Mouse (Mus musculus) lung, embryonic 15.5 days (tissue): ENCODE measurements around the gene Pabpn1. TPM values are rescaled to one million over a fixed set of nuclear protein-coding genes. Genes with fewer than 3 reads are reported as not detected.
A peak's percentile ranks its signal among the peaks of the same experiment; 100 is the strongest.

ENCODE experiments used
- ATAC-seq: fragments of 200-750 bp; cut with Nextera tagmentation; 2 replicates; pipeline ENCODE4 v1.8.0; 2017; ENCODE audit warnings: moderate number of reproducible peaks, borderline replicate concordance; ENCODE audit not compliant: low FRiP score, low TSS enrichment; ENCODE audit errors: extremely low read depth
- H3K27ac ChIP-seq: fragments of 300-500 bp; sonication (generic); 2 replicates; pipeline ENCODE4 v1.5.1; 2015; ENCODE audit warnings: moderate library complexity, mild to moderate bottlenecking, inconsistent platforms
- H3K27me3 ChIP-seq: fragments of 300-500 bp; sonication (generic); 2 replicates; pipeline ENCODE4 v1.6.1; 2015; ENCODE audit warnings: inconsistent platforms
- H3K36me3 ChIP-seq: fragments of 300-500 bp; sonication (generic); 2 replicates; pipeline ENCODE4 v1.6.1; 2015; ENCODE audit warnings: inconsistent platforms
- H3K4me1 ChIP-seq: fragments of 300-500 bp; sonication (generic); 2 replicates; pipeline ENCODE4 v1.6.1; 2015; ENCODE audit warnings: inconsistent platforms
- H3K4me2 ChIP-seq: fragments of 300-500 bp; sonication (generic); 2 replicates; pipeline ENCODE4 v1.6.1; 2015; ENCODE audit warnings: inconsistent platforms, mild to moderate bottlenecking, moderate library complexity
- H3K4me3 ChIP-seq: fragments of 300-500 bp; sonication (generic); 2 replicates; pipeline ENCODE4 v1.5.1; 2015; ENCODE audit warnings: mild to moderate bottlenecking, inconsistent platforms
- H3K9ac ChIP-seq: fragments of 300-500 bp; sonication (generic); 2 replicates; pipeline ENCODE4 v1.6.1; 2015; ENCODE audit warnings: inconsistent platforms
- H3K9me3 ChIP-seq: fragments of 300-500 bp; sonication (generic); 2 replicates; pipeline ENCODE4 v1.6.1; 2016; ENCODE audit warnings: inconsistent platforms
- WGBS: fragments of 180-500 bp; shearing (Covaris S2); methylation state at CpG from one replicate; pipeline ENCODE4 v1.1.7; 2015; 5-methylcytosine and 5-hydroxymethylcytosine counted together
- polyA plus RNA-seq: library from polyadenylated mRNA; unstranded; fragments of >200 nt; fragmentation: Nextera tagmentation; extraction: Ambion mirVana; gene quantifications from 2 replicates; pipeline ENCODE4 v1.2.1, GENCODE M21; 2015

Pabpn1 gene
- polyA plus RNA-seq, result 102 and 109 TPM in 2 replicates

GRCm38 (mm10) chr14:54892200-54892599, at the start of gene Pabpn1:
Gene Pabpn1 (plus strand): TSS chr14:54892500.
- Histone ChIP-seq H3K9me3 (no peaks in the 10 kb centered on the region), H3K4me2 (peak within 1 kb of the TSS; percentile 48), H3K9ac (0 out of 2 replicates have a peak within 1 kb of the TSS, but pooled peaks have one; percentile 24), H3K27me3 (no peaks in the 10 kb centered on the region), H3K36me3 (peaks cover 18% of the 10 kb centered on the region), H3K27ac (peak within 1 kb of the TSS; percentile 74), H3K4me1 (peaks cover 12% of the 10 kb centered on the region), H3K4me3 (peak within 1 kb of the TSS; percentile 97)
- WGBS, result 90% methylated on average over 3 of the region's 3 CpGs
- ATAC-seq, result no peak

DNA sequence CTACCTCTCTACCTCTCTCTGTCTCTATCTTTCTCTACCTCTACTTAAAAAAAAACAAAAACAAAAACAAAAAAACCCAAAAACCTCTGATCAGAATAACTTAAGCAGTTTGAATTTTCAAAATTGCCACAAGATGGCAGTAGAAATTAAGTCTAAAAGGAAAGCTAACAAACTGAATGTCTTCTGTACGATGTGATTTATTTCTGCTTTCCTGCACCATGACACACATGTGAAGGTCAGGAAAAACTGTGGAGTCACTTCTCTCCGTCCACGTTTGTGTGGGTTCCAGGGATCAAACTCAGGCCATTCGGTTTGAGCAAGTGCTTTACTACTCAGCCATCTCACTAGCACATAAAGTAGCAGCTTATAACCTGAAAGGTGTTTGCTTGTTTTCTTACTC, 48.8 kb upstream of the Pabpn1 start:
- Histone ChIP-seq H3K9ac (no peak overlapping the region), H3K27ac (no peak overlapping the region), H3K9me3 (no peaks in the 10 kb centered on the region), H3K36me3 (no peaks in the 10 kb centered on the region), H3K4me3 (no peak overlapping the region), H3K4me2 (no peak overlapping the region), H3K4me1 (no peaks in the 10 kb centered on the region), H3K27me3 (0 out of 2 replicates have a peak, but pooled peaks cover 4% of the 10 kb centered on the region)
- WGBS, result 1% methylated on average over 4 of the region's 4 CpGs
- ATAC-seq, result no peak

GRCm38 (mm10) chr14:54855726-54856125, 36.6 kb upstream of the Pabpn1 start:
- Histone ChIP-seq H3K4me1 (no peaks in the 10 kb centered on the region), H3K4me2 (no peak overlapping the region), H3K36me3 (peaks cover 25% of the 10 kb centered on the region), H3K27me3 (no peaks in the 10 kb centered on the region), H3K27ac (no peak overlapping the region), H3K9ac (no peak overlapping the region), H3K4me3 (no peak overlapping the region), H3K9me3 (no peaks in the 10 kb centered on the region)
- 87% methylated on average over 3 of the region's 3 CpGs for WGBS
- no peak for ATAC-seq

DNA sequence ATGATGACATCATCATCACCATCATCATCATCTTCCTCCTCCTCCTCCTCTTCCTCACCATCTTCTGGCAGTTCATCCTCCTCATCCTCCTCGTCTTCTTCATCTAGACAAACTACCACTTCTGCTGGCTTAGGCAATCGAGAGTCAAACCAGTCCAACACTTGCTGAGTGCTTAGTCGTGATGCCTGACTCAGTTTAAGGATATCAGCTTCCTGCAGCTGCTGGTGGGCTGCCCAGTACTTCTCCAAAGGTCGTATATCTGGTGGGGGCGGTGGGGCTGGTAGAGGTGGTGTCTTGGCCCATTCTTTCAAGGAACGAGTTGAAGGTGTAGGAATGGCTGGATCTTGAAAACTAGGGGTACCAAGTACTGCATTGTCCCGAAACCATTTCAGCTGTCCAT, 35.6 kb upstream of the Pabpn1 start:
- H3K27me3 ChIP-seq, result no peaks in the 10 kb centered on the region

GRCm38 (mm10) chr14:54857891-54858290, 34.4 kb upstream of the Pabpn1 start:
- Histone ChIP-seq H3K27me3 (no peaks in the 10 kb centered on the region), H3K4me2 (no peak overlapping the region), H3K36me3 (peaks cover 25% of the 10 kb centered on the region), H3K9ac (no peak overlapping the region), H3K9me3 (no peaks in the 10 kb centered on the region), H3K27ac (no peak overlapping the region), H3K4me3 (no peak overlapping the region), H3K4me1 (no peaks in the 10 kb centered on the region)
- no peak for ATAC-seq
- WGBS, result 92% methylated on average over 9 of the region's 9 CpGs

More for the DNA sequence above, 35.6 kb upstream of the Pabpn1 start:
- Histone ChIP-seq H3K27ac (no peak overlapping the region), H3K9ac (no peak overlapping the region), H3K4me1 (no peaks in the 10 kb centered on the region), H3K9me3 (no peaks in the 10 kb centered on the region), H3K4me3 (no peak overlapping the region), H3K4me2 (no peak overlapping the region), H3K36me3 (peaks cover 25% of the 10 kb centered on the region)
- 84% methylated on average over 7 of the region's 7 CpGs for WGBS
- ATAC-seq, result no peak

- no peaks in the 10 kb centered on the region for H3K9me3 ChIP-seq
- H3K9ac ChIP-seq, result no peak overlapping the region
- peaks cover 18% of the 10 kb centered on the region for H3K36me3 ChIP-seq
- no peaks in the 10 kb centered on the region for H3K4me1 ChIP-seq
- no peaks in the 10 kb centered on the region for H3K27me3 ChIP-seq
- H3K4me3 ChIP-seq, result no peak overlapping the region
- no peak overlapping the region for H3K4me2 ChIP-seq
- H3K27ac ChIP-seq, result no peak overlapping the region
- WGBS, result 34% methylated on average over 2 of the region's 2 CpGs
- ATAC-seq, result no peak
Measured at GRCm38 (mm10) chr14:54860511-54860910, 31.8 kb upstream of the Pabpn1 start.

DNA sequence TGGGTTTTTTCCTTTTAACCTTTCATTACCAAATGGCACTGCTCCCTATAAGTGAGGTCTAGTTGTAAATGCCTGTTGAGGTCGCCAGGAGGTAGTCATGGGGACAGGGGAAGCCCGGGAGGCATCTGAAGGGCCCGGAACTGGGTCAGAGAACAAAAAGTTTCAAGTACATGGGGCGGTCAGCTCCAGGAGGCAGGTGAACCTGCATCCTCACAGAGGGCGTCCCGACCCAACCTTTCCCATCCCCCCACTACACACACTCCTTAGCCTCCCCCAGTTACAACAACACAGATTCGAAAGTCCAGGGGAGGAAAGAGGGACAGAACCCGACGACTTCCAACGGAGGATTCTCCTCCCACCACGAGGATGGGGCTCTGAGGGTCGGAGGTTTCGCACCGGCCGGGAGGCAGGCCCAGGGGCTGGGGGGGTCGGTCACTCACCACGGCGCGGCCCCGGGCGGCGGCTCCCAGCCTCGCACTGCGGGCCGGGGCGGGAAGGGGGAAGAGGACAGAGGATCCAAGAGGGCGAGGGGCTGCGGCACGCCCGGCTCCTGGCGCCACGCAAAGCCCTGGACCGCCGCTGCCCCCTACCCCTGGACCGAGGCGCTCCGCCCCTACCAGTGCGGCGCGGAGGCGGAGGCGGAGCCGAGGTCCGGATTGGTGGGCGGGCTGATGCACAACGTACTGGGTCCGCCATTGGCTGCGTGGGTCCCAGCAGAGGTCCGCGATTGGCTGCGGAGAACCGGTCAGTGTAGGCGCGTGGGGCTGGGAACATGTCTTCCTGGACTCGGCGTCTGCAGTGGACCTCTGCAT, 28.6 kb upstream of the Pabpn1 start:
- H3K9me3 ChIP-seq, result no peaks in the 10 kb centered on the region
- peak overlapping the region; percentile 84 for H3K9ac ChIP-seq
- WGBS, result under 1% methylated on average over 54 of the region's 56 CpGs
- no peaks in the 10 kb centered on the region for H3K27me3 ChIP-seq
- peak overlapping the region; percentile 70 for H3K4me3 ChIP-seq
- H3K4me1 ChIP-seq, result no peaks in the 10 kb centered on the region
- no peaks in the 10 kb centered on the region for H3K36me3 ChIP-seq
- peak; percentile 100 for ATAC-seq
- peak overlapping the region; percentile 76 for H3K27ac ChIP-seq
- H3K4me2 ChIP-seq, result peak overlapping the region; percentile 74

- H3K4me2 ChIP-seq, result peak overlapping the region; percentile 74
- H3K9ac ChIP-seq, result peak overlapping the region; percentile 84
- no peaks in the 10 kb centered on the region for H3K27me3 ChIP-seq
- H3K4me3 ChIP-seq, result peak overlapping the region; percentile 70
- H3K4me1 ChIP-seq, result no peaks in the 10 kb centered on the region
- ATAC-seq, result no peak
- H3K36me3 ChIP-seq, result no peaks in the 10 kb centered on the region
- WGBS, result 14% methylated on average over 21 of the region's 21 CpGs
- no peaks in the 10 kb centered on the region for H3K9me3 ChIP-seq
- H3K27ac ChIP-seq, result peak overlapping the region; percentile 76
Measured at GRCm38 (mm10) chr14:54864313-54865036, 27.8 kb upstream of the Pabpn1 start.

DNA sequence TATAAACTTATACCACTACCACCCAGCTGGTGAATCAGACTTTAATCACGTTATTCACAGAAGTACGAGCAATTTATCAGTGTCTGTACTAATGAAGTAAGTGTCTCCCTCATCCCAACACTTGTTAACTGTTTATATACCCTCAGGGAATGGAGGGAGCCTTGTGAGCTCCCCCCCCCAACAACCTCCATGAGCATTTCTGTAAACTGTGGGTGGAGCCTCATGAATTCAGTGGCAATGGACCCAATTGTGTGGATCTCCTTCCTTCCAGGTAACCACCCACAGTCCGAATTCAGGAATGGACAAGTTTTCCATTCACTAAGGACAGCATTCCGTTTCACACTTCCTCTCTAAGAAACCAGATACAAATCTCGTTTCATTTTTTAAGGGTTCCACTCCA, 26.7 kb upstream of the Pabpn1 start:
- Histone ChIP-seq H3K4me1 (no peaks in the 10 kb centered on the region), H3K4me2 (no peak overlapping the region), H3K36me3 (no peaks in the 10 kb centered on the region), H3K27ac (no peak overlapping the region), H3K9me3 (no peaks in the 10 kb centered on the region), H3K9ac (no peak overlapping the region), H3K27me3 (no peaks in the 10 kb centered on the region), H3K4me3 (no peak overlapping the region)
- 68% methylated on average over 5 of the region's 5 CpGs for WGBS
- ATAC-seq, result no peak

GRCm38 (mm10) chr14:54866268-54866667, 26.0 kb upstream of the Pabpn1 start:
- 39% methylated on average over 3 of the region's 3 CpGs for WGBS
- no peak for ATAC-seq
- Histone ChIP-seq H3K36me3 (no peaks in the 10 kb centered on the region), H3K9ac (no peak overlapping the region), H3K27me3 (no peaks in the 10 kb centered on the region), H3K4me2 (no peak overlapping the region), H3K4me1 (no peaks in the 10 kb centered on the region), H3K9me3 (no peaks in the 10 kb centered on the region), H3K27ac (no peak overlapping the region), H3K4me3 (no peak overlapping the region)

GRCm38 (mm10) chr14:54866936-54867335, 25.4 kb upstream of the Pabpn1 start:
- H3K27ac ChIP-seq, result no peak overlapping the region
- H3K4me1 ChIP-seq, result no peaks in the 10 kb centered on the region

GRCm38 (mm10) chr14:54868026-54868425, 24.3 kb upstream of the Pabpn1 start:
- no peak overlapping the region for H3K9ac ChIP-seq
- H3K27ac ChIP-seq, result no peak overlapping the region
- ATAC-seq, result no peak
- no peak overlapping the region for H3K4me3 ChIP-seq
- no peaks in the 10 kb centered on the region for H3K27me3 ChIP-seq
- no peaks in the 10 kb centered on the region for H3K36me3 ChIP-seq
- H3K4me1 ChIP-seq, result no peaks in the 10 kb centered on the region
- WGBS, result 78% methylated on average over 4 of the region's 4 CpGs
- no peaks in the 10 kb centered on the region for H3K9me3 ChIP-seq
- no peak overlapping the region for H3K4me2 ChIP-seq

More at GRCm38 (mm10) chr14:54866936-54867335, 25.4 kb upstream of the Pabpn1 start:
- H3K4me3 ChIP-seq, result no peak overlapping the region
- no peak overlapping the region for H3K9ac ChIP-seq
- no peaks in the 10 kb centered on the region for H3K9me3 ChIP-seq
- no peak overlapping the region for H3K4me2 ChIP-seq
- no peaks in the 10 kb centered on the region for H3K27me3 ChIP-seq
- ATAC-seq, result no peak
- no peaks in the 10 kb centered on the region for H3K36me3 ChIP-seq
- WGBS, result 52% methylated on average over 5 of the region's 5 CpGs
